Mouse (Mus musculus) kidney, postnatal 14 days (tissue): ENCODE measurements around the gene Pabpc1l.

Source experiments
- DNase-seq: peaks from one replicate; pipeline ENCODE4 v3.0.0; 2022; ENCODE audit warnings: mixed read lengths

Pabpc1l gene

GRCm38 (mm10) chr2:164087416-164088017, 62.3 kb downstream of the Pabpc1l start:
- no peak for DNase-seq

DNA sequence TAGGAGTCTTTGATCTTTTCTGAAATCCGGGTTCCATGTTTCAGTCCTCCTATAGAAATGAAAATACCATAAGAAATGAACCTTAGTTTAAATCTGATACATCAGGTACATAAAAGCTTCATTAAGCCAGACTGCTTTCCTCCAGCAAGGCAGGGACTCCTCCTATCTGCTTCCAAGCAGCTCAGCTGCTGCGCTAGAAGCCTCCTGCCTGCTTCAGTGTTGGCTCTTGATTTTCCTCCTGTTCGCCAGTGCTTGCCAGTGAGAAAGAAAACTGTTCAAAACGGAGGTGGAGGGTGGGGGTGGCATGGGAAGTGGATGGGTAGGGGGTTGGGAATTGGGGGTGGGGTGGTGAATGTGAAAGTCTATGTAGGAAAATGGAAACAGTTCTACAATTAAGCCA, 64.3 kb downstream of the Pabpc1l start:
- DNase-seq, result no peak

GRCm38 (mm10) chr2:164094152-164094551, 68.9 kb downstream of the Pabpc1l start:
- no peak for DNase-seq

DNA sequence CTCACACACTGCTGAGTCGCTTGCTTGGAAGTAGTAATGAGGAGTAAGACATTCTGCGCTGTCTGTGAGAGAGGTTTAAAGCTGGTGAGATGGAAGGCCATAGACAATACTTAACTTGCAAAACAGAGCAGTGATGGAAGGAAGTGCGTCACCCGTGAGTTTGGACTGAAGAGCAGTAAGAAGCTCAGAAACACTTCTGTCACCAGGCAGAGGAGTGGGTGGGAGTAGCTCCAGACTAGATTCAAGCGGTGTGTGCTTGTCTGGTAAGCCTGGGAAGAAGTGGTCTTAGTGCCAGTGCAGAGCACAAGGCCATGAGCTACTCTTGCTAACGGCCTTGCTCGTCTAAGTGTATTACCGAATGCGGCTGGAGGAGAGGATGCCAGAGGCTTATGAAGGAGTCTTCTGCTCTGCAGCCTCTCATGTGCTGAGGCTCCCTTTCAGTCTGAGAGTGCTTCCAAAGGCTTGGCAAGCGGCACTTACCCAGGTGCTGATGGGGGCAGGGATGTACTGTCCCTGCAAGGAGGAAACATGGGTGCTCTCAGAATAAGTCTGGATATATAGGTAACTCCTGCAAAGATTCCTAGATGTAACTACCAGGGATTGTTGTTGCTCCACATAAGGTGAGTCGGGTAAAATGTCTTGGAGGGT, 73.5 kb downstream of the Pabpc1l start:
- DNase-seq, result no peak
